Mouse (Mus musculus) liver, embryonic 14.5 days (tissue): ENCODE results near the gene Plcb1. TPM values are rescaled to one million over a fixed set of nuclear protein-coding genes. Genes with fewer than 3 reads are reported as not detected.

Experiments used
- ATAC-seq: fragments of 200-750 bp; cut with Nextera tagmentation; 2 replicates; pipeline ENCODE4 v1.8.0; 2017; ENCODE audit warnings: moderate number of reproducible peaks, mild to moderate bottlenecking, moderate library complexity; ENCODE audit not compliant: insufficient read depth
- DNase-seq, 3 experiments: peaks; one replicate each; pipeline ENCODE4 v3.0.0-alpha.2; 2012 to 2013; ENCODE audit warnings: low read depth in 3 of 3, low spot score in 3 of 3
- H3K27ac ChIP-seq: fragments of 300-500 bp; sonication (generic); 2 replicates; pipeline ENCODE4 v1.5.1; 2014; ENCODE audit warnings: moderate library complexity, mild to moderate bottlenecking, control low read depth, inconsistent platforms
- H3K27me3 ChIP-seq: fragments of 300-500 bp; sonication (generic); 2 replicates; pipeline ENCODE4 v1.6.1; 2014; ENCODE audit warnings: mild to moderate bottlenecking, low read length, moderate library complexity; ENCODE audit not compliant: control insufficient read depth, insufficient read depth
- H3K36me3 ChIP-seq: fragments of 300-500 bp; sonication (generic); replicated peaks from 2 replicates; pipeline ENCODE4 v1.6.1; 2014; ENCODE audit warnings: low read depth; ENCODE audit not compliant: control insufficient read depth, insufficient read depth
- H3K4me1 ChIP-seq, 2 experiments: fragments of 200-500 bp in 1 of 2; fragments of 300-500 bp in 1 of 2; sonication (generic) in 1 of 2; replicated peaks; 2 replicates each; pipeline ENCODE4 v1.6.1; 2012 to 2014; ENCODE audit warnings: antibody characterized with exemption in 1 of 2, inconsistent platforms in 1 of 2, low read length in 1 of 2; ENCODE audit not compliant: control insufficient read depth in 2 of 2, insufficient read depth in 2 of 2
- H3K4me2 ChIP-seq: fragments of 300-500 bp; sonication (generic); 2 replicates; pipeline ENCODE4 v1.6.1; 2014; ENCODE audit warnings: low read depth, mild to moderate bottlenecking, control low read depth, moderate library complexity
- H3K4me3 ChIP-seq, 2 experiments: fragments of 200-500 bp in 1 of 2; fragments of 300-500 bp in 1 of 2; sonication (generic) in 1 of 2; 2 replicates each; pipeline ENCODE4 v1.5.1; 2012 to 2014; ENCODE audit warnings: low read depth in 2 of 2, low read length in 2 of 2, mild to moderate bottlenecking in 2 of 2, control low read depth in 1 of 2, inconsistent platforms in 1 of 2, moderate library complexity in 1 of 2; ENCODE audit not compliant: insufficient read depth in 1 of 2
- H3K9ac ChIP-seq: fragments of 300-500 bp; sonication (generic); replicated peaks from 2 replicates; pipeline ENCODE4 v1.6.1; 2014; ENCODE audit warnings: mild to moderate bottlenecking, control low read depth, moderate library complexity
- H3K9me3 ChIP-seq: fragments of 300-500 bp; sonication (generic); 2 replicates; pipeline ENCODE4 v1.6.1; 2016; ENCODE audit warnings: low read length, mixed read lengths; ENCODE audit not compliant: control insufficient read depth
- CTCF ChIP-seq: IDR thresholded peaks from 2 replicates; pipeline ENCODE4 v1.5.1; 2016; ENCODE audit warnings: antibody characterized with exemption, low read depth, control low read depth
- EP300 ChIP-seq: IDR thresholded peaks from 2 replicates; pipeline ENCODE4 v1.6.1; 2016; ENCODE audit warnings: antibody characterized with exemption, low read depth
- WGBS: fragments of 180-500 bp; shearing (Covaris S2); extraction: QIAGEN DNeasy Blood & Tissue Kit; methylation state at CpG from one replicate; pipeline ENCODE4 v1.1.7; 2014; ENCODE audit not compliant: insufficient replicate concordance; 5-methylcytosine and 5-hydroxymethylcytosine counted together
- polyA plus RNA-seq, 2 experiments: library from polyadenylated mRNA; depleted of rRNA in 1 of 2; stranded (reverse) in 1 of 2; unstranded in 1 of 2; fragments of >200 nt; fragmentation: Nextera tagmentation in 1 of 2; extraction: Ambion mirVana in 1 of 2; gene quantifications; 2 replicates each; pipeline versions ENCODE4 v1.2.1 to v1.2.3; 2012 to 2014

The Plcb1 gene
- polyA plus RNA-seq, 2 experiments, result 0.56 to 3.0 TPM

DNA sequence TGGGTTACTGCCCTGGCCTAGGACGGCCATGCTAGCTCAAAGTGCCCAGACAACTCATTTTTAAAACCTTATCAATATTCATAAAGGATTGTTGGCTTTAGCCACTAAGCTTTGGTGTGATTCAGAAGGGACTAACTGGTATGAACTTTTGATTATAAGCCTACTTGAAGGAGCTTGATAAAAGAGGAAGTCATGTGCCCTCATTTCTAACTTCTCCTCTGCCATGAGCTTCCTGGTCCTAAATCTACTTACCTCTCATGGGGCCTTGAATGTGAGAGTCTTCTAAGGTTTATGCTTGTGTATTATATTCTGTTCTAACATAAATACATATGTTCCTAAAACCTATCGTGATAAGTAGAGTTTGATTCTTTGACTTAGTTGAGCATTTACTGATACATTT is 702.4 kb downstream of the Plcb1 start:
- no peak overlapping the region for H3K4me3 ChIP-seq
- H3K9me3 ChIP-seq, result no peaks in the 10 kb centered on the region
- H3K4me2 ChIP-seq, result no peak overlapping the region
- H3K9ac ChIP-seq, result no peak overlapping the region
- no peak for TF ChIP-seq CTCF
- TF ChIP-seq EP300, result no peak
- WGBS, result 70% methylated on average over 2 of the region's 2 CpGs
- H3K4me1 ChIP-seq, result no peaks in the 10 kb centered on the region
- DNase-seq (no peak), ATAC-seq (no peak)
- H3K27me3 ChIP-seq, result no peaks in the 10 kb centered on the region
- no peak overlapping the region for H3K27ac ChIP-seq
- H3K36me3 ChIP-seq, result no peaks in the 10 kb centered on the region

DNA sequence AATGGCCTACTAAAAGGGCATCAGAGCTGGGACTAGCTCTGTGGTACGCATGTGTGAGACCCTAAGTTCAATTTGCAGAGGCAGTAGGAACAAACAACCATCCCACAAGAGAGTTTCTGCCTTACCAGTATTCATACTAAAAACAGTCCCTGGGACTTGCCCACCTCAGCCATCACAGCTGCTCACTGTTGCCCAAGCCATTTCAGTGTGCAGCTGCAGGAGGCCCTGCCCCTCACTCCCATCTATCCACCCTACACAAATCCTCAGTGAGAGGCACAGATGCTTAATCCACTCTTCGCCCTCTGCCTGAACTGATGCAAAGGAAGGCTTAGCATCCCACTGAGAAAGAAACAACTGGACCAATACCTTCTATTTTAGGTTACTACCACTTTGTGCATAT is 703.3 kb downstream of the Plcb1 start:
- WGBS, result 65% methylated on average over 2 of the region's 2 CpGs
- TF ChIP-seq EP300 (no peak), CTCF (no peak)
- no peaks in the 10 kb centered on the region for H3K27me3 ChIP-seq
- H3K9me3 ChIP-seq, result no peaks in the 10 kb centered on the region
- no peaks in the 10 kb centered on the region for H3K36me3 ChIP-seq
- no peak overlapping the region for H3K27ac ChIP-seq
- no peak overlapping the region for H3K4me2 ChIP-seq
- no peaks in the 10 kb centered on the region for H3K4me1 ChIP-seq
- no peak overlapping the region for H3K4me3 ChIP-seq
- ATAC-seq (no peak), DNase-seq (no peak)
- H3K9ac ChIP-seq, result no peak overlapping the region

DNA sequence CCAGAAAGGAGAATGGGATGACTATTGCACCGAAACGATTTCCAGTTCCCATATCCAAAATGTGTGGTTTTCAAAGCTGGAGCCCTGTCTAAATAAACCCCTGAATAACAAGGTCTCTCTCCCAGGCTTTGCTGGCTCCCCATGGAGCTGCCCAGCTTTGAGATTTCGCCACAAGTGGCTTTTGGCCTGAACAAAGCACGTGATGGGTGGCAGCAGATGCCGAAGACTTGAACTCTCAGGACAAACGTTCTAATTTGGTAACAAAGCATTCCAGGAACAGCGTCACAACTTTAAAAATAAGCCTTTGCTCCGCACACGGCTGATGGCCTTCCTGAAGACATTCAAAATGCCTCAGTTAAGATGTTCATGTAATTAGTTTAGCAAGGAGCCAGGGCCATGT is 706.9 kb downstream of the Plcb1 start:
- no peak for DNase-seq
- no peak overlapping the region for H3K4me3 ChIP-seq
- ATAC-seq, result no peak
- no peak for TF ChIP-seq CTCF
- TF ChIP-seq EP300, result no peak
- H3K4me1 ChIP-seq, result no peaks in the 10 kb centered on the region
- no peak overlapping the region for H3K9ac ChIP-seq
- H3K4me2 ChIP-seq, result no peak overlapping the region
- no peaks in the 10 kb centered on the region for H3K36me3 ChIP-seq
- H3K9me3 ChIP-seq, result no peaks in the 10 kb centered on the region
- no peaks in the 10 kb centered on the region for H3K27me3 ChIP-seq
- WGBS, result 59% methylated on average over 9 of the region's 9 CpGs
- H3K27ac ChIP-seq, result no peak overlapping the region

DNA sequence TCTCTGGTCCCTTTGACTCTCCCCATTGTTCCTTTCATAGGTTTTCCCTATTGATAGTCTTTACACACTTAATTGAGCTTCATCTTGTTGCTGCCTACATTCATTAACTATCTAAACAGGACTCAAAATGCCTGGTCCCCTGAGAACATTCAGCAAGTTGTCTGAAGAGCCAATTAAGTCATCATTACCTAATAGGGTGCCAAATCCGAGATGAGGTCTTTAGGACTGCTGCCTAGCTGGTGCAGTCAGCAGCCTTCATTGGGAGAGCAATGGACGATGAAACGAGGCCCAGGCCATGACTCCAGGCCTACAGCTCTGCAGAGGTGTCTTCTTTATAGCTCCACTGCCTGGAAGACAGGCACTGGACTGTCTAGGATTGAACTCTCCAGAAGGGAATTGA is 710.7 kb downstream of the Plcb1 start:
- no peaks in the 10 kb centered on the region for H3K9me3 ChIP-seq
- H3K9ac ChIP-seq, result no peak overlapping the region
- H3K27ac ChIP-seq, result no peak overlapping the region
- no peaks in the 10 kb centered on the region for H3K27me3 ChIP-seq
- H3K36me3 ChIP-seq, result no peaks in the 10 kb centered on the region
- WGBS, result 42% methylated on average over 3 of the region's 3 CpGs
- DNase-seq (no peak), ATAC-seq (no peak)
- H3K4me1 ChIP-seq, result no peaks in the 10 kb centered on the region
- TF ChIP-seq CTCF (no peak), EP300 (no peak)
- no peak overlapping the region for H3K4me3 ChIP-seq
- no peak overlapping the region for H3K4me2 ChIP-seq

DNA sequence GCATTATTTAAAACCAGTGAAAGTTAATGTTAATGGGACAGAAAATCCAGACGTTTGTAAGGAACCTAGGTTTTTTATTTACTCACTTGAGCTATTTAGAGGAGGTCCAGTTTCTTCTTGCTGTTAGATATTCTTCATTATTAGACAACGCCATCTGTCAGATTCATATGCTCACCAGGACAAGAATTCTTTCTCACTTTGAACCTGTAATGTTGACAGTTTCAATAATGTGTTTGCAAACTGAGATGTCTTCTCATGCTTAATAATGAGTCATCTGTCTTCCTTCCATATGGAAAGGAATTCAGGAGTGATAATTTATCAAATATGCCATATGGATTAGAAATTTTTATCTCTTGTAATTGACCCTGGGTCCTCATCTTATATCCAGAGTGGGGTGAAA is 711.4 kb downstream of the Plcb1 start:
- ATAC-seq (no peak), DNase-seq (no peak)
- H3K4me2 ChIP-seq, result no peak overlapping the region
- H3K4me3 ChIP-seq, result no peak overlapping the region
- no peaks in the 10 kb centered on the region for H3K9me3 ChIP-seq
- H3K36me3 ChIP-seq, result no peaks in the 10 kb centered on the region
- TF ChIP-seq CTCF, result no peak
- TF ChIP-seq EP300, result no peak
- H3K9ac ChIP-seq, result no peak overlapping the region
- H3K27me3 ChIP-seq, result no peaks in the 10 kb centered on the region
- no peaks in the 10 kb centered on the region for H3K4me1 ChIP-seq
- WGBS, result 35% methylated on average over 2 of the region's 2 CpGs
- H3K27ac ChIP-seq, result no peak overlapping the region

DNA sequence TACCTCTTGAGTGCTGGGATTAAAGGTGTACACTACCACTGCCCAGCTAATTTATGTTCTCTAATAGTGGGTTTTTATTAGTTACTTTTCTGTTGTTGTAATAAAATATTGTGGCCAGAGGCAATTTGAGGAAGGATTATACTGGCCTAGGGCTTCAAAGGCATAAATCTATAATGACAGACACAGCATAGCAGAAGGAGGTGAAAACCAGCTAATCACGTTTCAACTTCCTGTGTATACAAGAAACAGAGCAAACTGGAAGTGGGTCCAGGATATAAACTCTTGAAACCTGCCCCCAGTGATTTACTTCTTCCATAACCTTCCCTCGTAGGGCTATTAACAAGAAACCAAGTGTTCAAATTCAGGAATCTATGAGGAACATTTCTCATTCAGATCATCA is 715.0 kb downstream of the Plcb1 start:
- Histone ChIP-seq H3K36me3 (no peaks in the 10 kb centered on the region), H3K27me3 (no peaks in the 10 kb centered on the region), H3K4me3 (no peak overlapping the region), H3K9me3 (no peaks in the 10 kb centered on the region), H3K9ac (no peak overlapping the region), H3K27ac (no peak overlapping the region), H3K4me1 (no peaks in the 10 kb centered on the region), H3K4me2 (no peak overlapping the region)
- TF ChIP-seq EP300 (no peak), CTCF (no peak)
- ATAC-seq (no peak), DNase-seq (no peak)
- WGBS, result 18% methylated on average over 2 of the region's 2 CpGs
